Mouse (Mus musculus): ENCODE data around the gene Cfap43. TPM values are rescaled to one million over a fixed set of nuclear protein-coding genes. Genes with fewer than 3 reads are reported as not detected.

The Cfap43 gene
- polyA plus RNA-seq, 2 experiments = 0.08 to 0.11 TPM

- H3K4me3 ChIP-seq (replicated peaks; ENCODE audit: low read length) = peak overlapping the region; percentile 28
- peak overlapping the region; percentile 51 for H3K4me2 ChIP-seq (replicated peaks; ENCODE audit: low read depth, low read length, severe bottlenecking)
- peaks cover 3% of the 10 kb centered on the region; the same call in 1 of the 2 replicates for H3K36me3 ChIP-seq (ENCODE audit: control insufficient read depth, insufficient read depth, low read length)
- no peak for DNase-seq (ENCODE audit: low spot score)
- ATAC-seq (ENCODE audit: low FRiP score, low read depth) = peak; percentile 76
- H3K27ac ChIP-seq (replicated peaks; ENCODE audit: low read depth, low read length) = peak overlapping the region; percentile 82
- TF ChIP-seq POLR2A (IDR thresholded peaks at IDR 0.05; ENCODE audit: borderline replicate concordance, extremely low read depth, insufficient read depth, insufficient read length) = no peak
- WGBS = 2% methylated on average over 10 of the region's 10 CpGs
- H3K27me3 ChIP-seq (ENCODE audit: control insufficient read depth, insufficient read depth, low read length) = no peaks in the 10 kb centered on the region
- peaks cover 22% of the 10 kb centered on the region for H3K4me1 ChIP-seq (ENCODE audit: control insufficient read depth, insufficient read depth, low read length)
- H3K9ac ChIP-seq (ENCODE audit: low read depth, low read length, severe bottlenecking) = peak overlapping the region; percentile 60
- no peaks in the 10 kb centered on the region for H3K9me3 ChIP-seq (ENCODE audit: control insufficient read depth, low read length)
Observed at GRCm38 (mm10) chr19:47909387-47910116, 9.5 kb downstream of the Cfap43 start.

- TF ChIP-seq POLR2A (IDR thresholded peaks at IDR 0.05; ENCODE audit: borderline replicate concordance, extremely low read depth, insufficient read depth, insufficient read length) = no peak
- peak; percentile 39 for ATAC-seq (ENCODE audit: low FRiP score, low read depth)
- Histone ChIP-seq H3K9me3 (ENCODE audit: control insufficient read depth, low read length) (no peaks in the 10 kb centered on the region), H3K27me3 (ENCODE audit: control insufficient read depth, insufficient read depth, low read length) (no peaks in the 10 kb centered on the region), H3K36me3 (ENCODE audit: control insufficient read depth, insufficient read depth, low read length) (peaks cover 3% of the 10 kb centered on the region; the same call in 1 of the 2 replicates), H3K9ac (ENCODE audit: low read depth, low read length, severe bottlenecking) (peak overlapping the region; percentile 60; the same call in 1 of the 2 replicates), H3K4me1 (ENCODE audit: control insufficient read depth, insufficient read depth, low read length) (peaks cover 22% of the 10 kb centered on the region), H3K4me2 (replicated peaks; ENCODE audit: low read depth, low read length, severe bottlenecking) (peak overlapping the region; percentile 51), H3K4me3 (replicated peaks; ENCODE audit: low read length) (peak overlapping the region; percentile 28; the same call in 1 of the 2 replicates), H3K27ac (replicated peaks; ENCODE audit: low read depth, low read length) (peak overlapping the region; percentile 82; the same call in 1 of the 2 replicates)
- 10% methylated on average over 6 of the region's 6 CpGs for WGBS
- no peak for DNase-seq (ENCODE audit: low spot score)
Observed at GRCm38 (mm10) chr19:47908961-47909371, 10.1 kb downstream of the Cfap43 start.

- H3K4me3 ChIP-seq (replicated peaks; ENCODE audit: low read length) = no peak overlapping the region
- no peaks in the 10 kb centered on the region for H3K9me3 ChIP-seq (ENCODE audit: control insufficient read depth, low read length)
- DNase-seq (ENCODE audit: low spot score) (no peak), ATAC-seq (ENCODE audit: low FRiP score, low read depth) (no peak)
- peaks cover 3% of the 10 kb centered on the region; the same call in 1 of the 2 replicates for H3K36me3 ChIP-seq (ENCODE audit: control insufficient read depth, insufficient read depth, low read length)
- H3K4me2 ChIP-seq (replicated peaks; ENCODE audit: low read depth, low read length, severe bottlenecking) = no peak overlapping the region
- WGBS = 92% methylated on average over 9 of the region's 9 CpGs
- H3K4me1 ChIP-seq (ENCODE audit: control insufficient read depth, insufficient read depth, low read length) = peaks cover 36% of the 10 kb centered on the region
- no peak for TF ChIP-seq POLR2A (IDR thresholded peaks at IDR 0.05; ENCODE audit: borderline replicate concordance, extremely low read depth, insufficient read depth, insufficient read length)
- H3K27me3 ChIP-seq (ENCODE audit: control insufficient read depth, insufficient read depth, low read length) = no peaks in the 10 kb centered on the region
- H3K9ac ChIP-seq (ENCODE audit: low read depth, low read length, severe bottlenecking) = no peak overlapping the region
- no peak overlapping the region for H3K27ac ChIP-seq (replicated peaks; ENCODE audit: low read depth, low read length)
Observed at GRCm38 (mm10) chr19:47907596-47907995, 11.5 kb downstream of the Cfap43 start.

GRCm38 (mm10) chr19:47905603-47906002 lies 13.5 kb downstream of the Cfap43 start:
- DNase-seq (ENCODE audit: low spot score) (no peak), ATAC-seq (ENCODE audit: low FRiP score, low read depth) (no peak)
- Histone ChIP-seq H3K9me3 (ENCODE audit: control insufficient read depth, low read length) (no peaks in the 10 kb centered on the region), H3K27ac (replicated peaks; ENCODE audit: low read depth, low read length) (no peak overlapping the region), H3K9ac (ENCODE audit: low read depth, low read length, severe bottlenecking) (no peak overlapping the region), H3K4me1 (ENCODE audit: control insufficient read depth, insufficient read depth, low read length) (peaks cover 48% of the 10 kb centered on the region), H3K4me3 (replicated peaks; ENCODE audit: low read length) (no peak overlapping the region), H3K4me2 (replicated peaks; ENCODE audit: low read depth, low read length, severe bottlenecking) (no peak overlapping the region), H3K36me3 (ENCODE audit: control insufficient read depth, insufficient read depth, low read length) (peaks cover 4% of the 10 kb centered on the region; the same call in 1 of the 2 replicates), H3K27me3 (ENCODE audit: control insufficient read depth, insufficient read depth, low read length) (no peaks in the 10 kb centered on the region)
- WGBS = 85% methylated on average over 5 of the region's 5 CpGs
- no peak for TF ChIP-seq POLR2A (IDR thresholded peaks at IDR 0.05; ENCODE audit: borderline replicate concordance, extremely low read depth, insufficient read depth, insufficient read length)

- Histone ChIP-seq H3K9me3 (ENCODE audit: control insufficient read depth, low read length) (no peaks in the 10 kb centered on the region), H3K27me3 (ENCODE audit: control insufficient read depth, insufficient read depth, low read length) (no peaks in the 10 kb centered on the region), H3K4me3 (replicated peaks; ENCODE audit: low read length) (no peak overlapping the region), H3K4me1 (ENCODE audit: control insufficient read depth, insufficient read depth, low read length) (peaks cover 43% of the 10 kb centered on the region), H3K36me3 (ENCODE audit: control insufficient read depth, insufficient read depth, low read length) (peaks cover 5% of the 10 kb centered on the region; the same call in 1 of the 2 replicates), H3K4me2 (replicated peaks; ENCODE audit: low read depth, low read length, severe bottlenecking) (no peak overlapping the region), H3K27ac (replicated peaks; ENCODE audit: low read depth, low read length) (no peak overlapping the region), H3K9ac (ENCODE audit: low read depth, low read length, severe bottlenecking) (no peak overlapping the region)
- ATAC-seq (ENCODE audit: low FRiP score, low read depth) = no peak
- 79% methylated on average over 4 of the region's 4 CpGs for WGBS
- no peak for TF ChIP-seq POLR2A (IDR thresholded peaks at IDR 0.05; ENCODE audit: borderline replicate concordance, extremely low read depth, insufficient read depth, insufficient read length)
- DNase-seq (ENCODE audit: low spot score) = no peak
Observed at GRCm38 (mm10) chr19:47905081-47905480, 14.0 kb downstream of the Cfap43 start.

Data from limb, embryonic 14.5 days (tissue).